Mouse (Mus musculus): ENCODE results near the gene Slc44a1. TPM values are rescaled to one million over a fixed set of nuclear protein-coding genes. Genes with fewer than 3 reads are reported as not detected.
A peak's percentile ranks its signal among the peaks of the same experiment; 100 is the strongest.

Slc44a1 gene
- polyA plus RNA-seq, 1 experiment = 71.5 TPM

- 23% methylated on average over 9 of the region's 9 CpGs for WGBS
- no peak for TF ChIP-seq POLR2A (IDR thresholded peaks at IDR 0.05; ENCODE audit: low read depth, low read length)
- no peak for TF ChIP-seq CTCF (IDR thresholded peaks at IDR 0.05; ENCODE audit: extremely low read depth, insufficient read length, insufficient replicate concordance, low read depth, low read length)
- H3K4me3 ChIP-seq (ENCODE audit: low read depth, low read length) = no peak overlapping the region
- H3K27ac ChIP-seq (ENCODE audit: insufficient read depth, low read depth, low read length) = peak overlapping the region; percentile 53; the same call in 1 of the 2 replicates
- H3K36me3 ChIP-seq (ENCODE audit: control insufficient read depth, insufficient read depth, low read length) = no peaks in the 10 kb centered on the region
- H3K27me3 ChIP-seq (ENCODE audit: control insufficient read depth, insufficient read depth, low read length) = no peaks in the 10 kb centered on the region
- peaks cover 16% of the 10 kb centered on the region for H3K4me1 ChIP-seq (ENCODE audit: control insufficient read depth, insufficient read depth, insufficient read length, low read length)
Observed at GRCm38 (mm10) chr4:53414031-53414797, 26.0 kb upstream of the Slc44a1 start.

- Histone ChIP-seq H3K4me1 (ENCODE audit: control insufficient read depth, insufficient read depth, insufficient read length, low read length) (peaks cover 16% of the 10 kb centered on the region), H3K27me3 (ENCODE audit: control insufficient read depth, insufficient read depth, low read length) (no peaks in the 10 kb centered on the region), H3K27ac (ENCODE audit: insufficient read depth, low read depth, low read length) (no peak overlapping the region), H3K4me3 (ENCODE audit: low read depth, low read length) (no peak overlapping the region), H3K36me3 (ENCODE audit: control insufficient read depth, insufficient read depth, low read length) (no peaks in the 10 kb centered on the region)
- WGBS = 82% methylated on average over 9 of the region's 10 CpGs
- TF ChIP-seq CTCF (IDR thresholded peaks at IDR 0.05; ENCODE audit: extremely low read depth, insufficient read length, insufficient replicate concordance, low read depth, low read length) (no peak), POLR2A (IDR thresholded peaks at IDR 0.05; ENCODE audit: low read depth, low read length) (no peak)
Observed at GRCm38 (mm10) chr4:53415873-53416637, 24.2 kb upstream of the Slc44a1 start.

GRCm38 (mm10) chr4:53416928-53417327, 23.3 kb upstream of the Slc44a1 start:
- H3K27ac ChIP-seq (ENCODE audit: insufficient read depth, low read depth, low read length) = no peak overlapping the region
- 65% methylated on average over 7 of the region's 7 CpGs for WGBS
- H3K4me3 ChIP-seq (ENCODE audit: low read depth, low read length) = no peak overlapping the region
- H3K4me1 ChIP-seq (ENCODE audit: control insufficient read depth, insufficient read depth, insufficient read length, low read length) = peaks cover 16% of the 10 kb centered on the region
- H3K36me3 ChIP-seq (ENCODE audit: control insufficient read depth, insufficient read depth, low read length) = no peaks in the 10 kb centered on the region
- H3K27me3 ChIP-seq (ENCODE audit: control insufficient read depth, insufficient read depth, low read length) = no peaks in the 10 kb centered on the region
- TF ChIP-seq CTCF (IDR thresholded peaks at IDR 0.05; ENCODE audit: extremely low read depth, insufficient read length, insufficient replicate concordance, low read depth, low read length) (no peak), POLR2A (IDR thresholded peaks at IDR 0.05; ENCODE audit: low read depth, low read length) (no peak)

GRCm38 (mm10) chr4:53422799-53423198, 17.4 kb upstream of the Slc44a1 start:
- Histone ChIP-seq H3K4me1 (ENCODE audit: control insufficient read depth, insufficient read depth, insufficient read length, low read length) (no peaks in the 10 kb centered on the region; the same call in 1 of the 2 replicates), H3K27ac (ENCODE audit: insufficient read depth, low read depth, low read length) (no peak overlapping the region), H3K36me3 (ENCODE audit: control insufficient read depth, insufficient read depth, low read length) (no peaks in the 10 kb centered on the region), H3K4me3 (ENCODE audit: low read depth, low read length) (no peak overlapping the region), H3K27me3 (ENCODE audit: control insufficient read depth, insufficient read depth, low read length) (no peaks in the 10 kb centered on the region)
- WGBS = 28% methylated on average over 2 of the region's 2 CpGs
- no peak for TF ChIP-seq POLR2A (IDR thresholded peaks at IDR 0.05; ENCODE audit: low read depth, low read length)
- TF ChIP-seq CTCF (IDR thresholded peaks at IDR 0.05; ENCODE audit: extremely low read depth, insufficient read length, insufficient replicate concordance, low read depth, low read length) = no peak

GRCm38 (mm10) chr4:53427120-53427519, 13.1 kb upstream of the Slc44a1 start:
- TF ChIP-seq POLR2A (IDR thresholded peaks at IDR 0.05; ENCODE audit: low read depth, low read length) (no peak), CTCF (IDR thresholded peaks at IDR 0.05; ENCODE audit: extremely low read depth, insufficient read length, insufficient replicate concordance, low read depth, low read length) (no peak)
- Histone ChIP-seq H3K27me3 (ENCODE audit: control insufficient read depth, insufficient read depth, low read length) (no peaks in the 10 kb centered on the region), H3K36me3 (ENCODE audit: control insufficient read depth, insufficient read depth, low read length) (no peaks in the 10 kb centered on the region), H3K4me3 (ENCODE audit: low read depth, low read length) (no peak overlapping the region), H3K27ac (ENCODE audit: insufficient read depth, low read depth, low read length) (no peak overlapping the region), H3K4me1 (ENCODE audit: control insufficient read depth, insufficient read depth, insufficient read length, low read length) (peaks cover 4% of the 10 kb centered on the region)
- 88% methylated on average over 4 of the region's 4 CpGs for WGBS

GRCm38 (mm10) chr4:53430522-53430921, 9.7 kb upstream of the Slc44a1 start:
- Histone ChIP-seq H3K27ac (ENCODE audit: insufficient read depth, low read depth, low read length) (no peak overlapping the region), H3K4me3 (ENCODE audit: low read depth, low read length) (no peak overlapping the region), H3K36me3 (ENCODE audit: control insufficient read depth, insufficient read depth, low read length) (no peaks in the 10 kb centered on the region), H3K27me3 (ENCODE audit: control insufficient read depth, insufficient read depth, low read length) (no peaks in the 10 kb centered on the region), H3K4me1 (ENCODE audit: control insufficient read depth, insufficient read depth, insufficient read length, low read length) (peaks cover 5% of the 10 kb centered on the region)
- WGBS = 76% methylated on average over 6 of the region's 6 CpGs
- TF ChIP-seq CTCF (IDR thresholded peaks at IDR 0.05; ENCODE audit: extremely low read depth, insufficient read length, insufficient replicate concordance, low read depth, low read length) (no peak), POLR2A (IDR thresholded peaks at IDR 0.05; ENCODE audit: low read depth, low read length) (no peak)

Data from small intestine, adult 2 months (tissue).